Mouse (Mus musculus): ENCODE measurements around the gene Foxp2. TPM values are rescaled to one million over a fixed set of nuclear protein-coding genes. Genes with fewer than 3 reads are reported as not detected.
A peak's percentile ranks its signal among the peaks of the same experiment; 100 is the strongest.

Gene Foxp2
- under 1 TPM; 0.27 to 0.34 TPM for polyA plus RNA-seq (2017; shearing (Covaris generic))

DNA sequence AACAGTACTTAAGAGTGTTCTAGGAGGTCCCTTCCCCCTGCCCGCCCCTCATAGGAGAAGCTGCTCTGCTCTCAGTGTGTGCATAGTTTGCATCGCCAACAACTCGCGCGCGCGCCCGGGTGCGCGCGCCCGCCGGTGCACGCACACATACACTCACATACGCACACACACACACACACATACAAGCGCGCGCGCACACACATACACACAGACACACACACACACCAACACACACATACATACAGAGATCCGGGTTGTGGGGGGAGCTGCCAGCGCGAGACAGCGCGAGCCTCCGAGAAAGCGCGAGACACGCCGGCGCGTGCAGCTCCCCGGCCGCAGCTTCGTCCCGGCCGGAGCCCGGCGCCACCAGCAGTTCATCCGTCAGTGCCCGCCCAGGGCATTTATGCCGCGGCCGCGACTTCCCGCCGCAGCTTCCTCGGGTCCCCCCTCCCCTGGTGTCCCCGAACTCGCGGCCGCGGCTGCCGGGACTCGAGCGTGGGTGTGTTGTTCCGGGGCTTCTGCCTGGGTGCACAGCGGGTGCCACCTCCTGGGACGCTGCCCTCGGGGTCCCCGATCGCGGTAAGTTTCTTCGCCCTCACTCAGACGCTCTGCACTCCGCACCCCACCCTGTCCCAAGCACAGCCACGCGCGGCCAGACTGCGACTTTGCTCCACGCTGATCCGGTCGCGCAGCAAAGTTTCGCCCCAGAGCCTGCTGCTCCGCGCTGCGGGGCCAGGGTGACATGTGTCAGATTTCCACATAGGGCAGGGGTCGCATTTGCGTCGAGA, at the start of gene Foxp2:
Foxp2 (plus strand) TSS at position 167 of the 788 bp plus-strand sequence.
- ATAC-seq: peak; percentile 49

- no peak for ATAC-seq
Observed at GRCm38 (mm10) chr6:14885199-14885598, 15.9 kb upstream of the Foxp2 start.

DNA sequence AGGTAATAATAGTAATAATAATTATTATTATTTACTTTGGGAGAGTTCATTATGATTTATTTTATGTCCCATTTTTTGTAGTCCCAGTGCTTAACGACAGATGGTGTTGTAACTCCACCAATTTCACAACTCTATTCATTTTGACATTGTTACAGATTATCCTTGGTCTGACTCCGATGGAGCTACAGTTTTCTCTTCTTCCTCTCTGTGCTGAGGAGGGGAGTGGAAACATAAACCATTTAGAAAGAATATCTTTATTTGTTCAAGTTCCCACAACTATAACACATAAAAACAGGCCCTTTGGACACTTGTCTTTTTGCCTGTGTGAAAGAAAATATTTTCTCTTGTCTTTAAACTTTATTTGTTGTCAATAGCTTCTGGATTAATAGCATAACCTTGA, 4.1 kb upstream of the Foxp2 start:
- ATAC-seq: no peak

- ATAC-seq: no peak
Observed at GRCm38 (mm10) chr6:14898096-14898855, 2.9 kb upstream of the Foxp2 start.

DNA sequence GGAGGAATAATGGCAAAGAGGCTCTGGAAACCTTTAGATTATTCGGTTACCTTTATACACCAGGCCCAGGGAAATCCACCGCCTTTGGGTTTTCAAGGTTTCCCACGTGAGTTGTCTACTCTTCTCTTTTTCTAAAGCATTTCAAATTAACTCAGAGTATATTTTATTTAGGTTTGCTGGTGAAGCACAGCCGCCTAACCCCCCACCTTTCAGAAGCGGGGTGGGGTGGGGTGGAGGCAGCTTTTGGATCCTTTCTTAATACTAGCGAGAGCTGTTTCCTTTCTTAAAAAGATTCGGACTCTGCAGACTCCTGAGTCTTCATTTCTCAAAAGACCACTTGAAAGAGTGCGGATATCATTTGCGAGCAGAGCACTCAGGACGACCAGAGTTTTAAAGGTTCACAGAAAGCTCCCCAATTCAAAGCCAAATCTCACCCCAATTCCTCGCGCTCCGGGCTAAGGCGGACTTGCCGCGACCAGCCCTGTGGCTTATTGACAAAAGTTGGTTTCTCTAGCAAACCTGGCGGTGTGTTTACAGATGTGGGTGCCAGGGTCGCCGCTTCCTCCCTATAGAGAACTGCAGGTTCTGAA, 2.0 kb upstream of the Foxp2 start:
- ATAC-seq: no peak

DNA sequence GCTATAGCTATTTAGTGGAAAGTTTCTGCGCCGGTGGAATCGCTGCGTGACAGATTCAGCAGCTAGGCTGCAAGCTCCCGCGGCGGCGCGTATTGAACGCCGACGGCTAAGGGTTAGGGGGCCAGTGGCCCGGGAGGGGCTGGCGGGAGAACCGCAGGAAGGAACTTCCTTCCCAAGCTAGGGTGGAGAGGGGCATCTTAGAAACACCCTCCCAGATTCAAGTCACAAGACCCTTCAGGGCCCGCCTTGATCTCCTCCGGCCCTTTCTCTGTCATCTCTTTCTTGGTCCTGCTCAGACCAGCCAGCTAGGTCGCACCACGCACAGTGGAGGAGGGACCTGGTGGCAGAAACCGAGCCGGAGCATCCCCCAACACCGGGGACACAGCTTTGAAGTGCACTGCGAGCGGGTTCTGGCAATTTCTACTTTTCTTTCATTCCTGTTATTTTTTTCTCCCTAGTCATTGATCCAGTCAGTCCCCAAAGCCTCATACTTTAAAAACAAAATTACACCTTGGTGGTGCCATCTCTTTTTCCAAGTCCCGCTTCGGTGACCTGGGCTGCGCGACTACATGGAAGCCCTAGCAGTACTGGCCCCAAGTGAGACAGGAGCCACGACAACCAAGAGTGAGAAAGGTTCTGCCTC, 1.1 kb upstream of the Foxp2 start:
- ATAC-seq: no peak

DNA sequence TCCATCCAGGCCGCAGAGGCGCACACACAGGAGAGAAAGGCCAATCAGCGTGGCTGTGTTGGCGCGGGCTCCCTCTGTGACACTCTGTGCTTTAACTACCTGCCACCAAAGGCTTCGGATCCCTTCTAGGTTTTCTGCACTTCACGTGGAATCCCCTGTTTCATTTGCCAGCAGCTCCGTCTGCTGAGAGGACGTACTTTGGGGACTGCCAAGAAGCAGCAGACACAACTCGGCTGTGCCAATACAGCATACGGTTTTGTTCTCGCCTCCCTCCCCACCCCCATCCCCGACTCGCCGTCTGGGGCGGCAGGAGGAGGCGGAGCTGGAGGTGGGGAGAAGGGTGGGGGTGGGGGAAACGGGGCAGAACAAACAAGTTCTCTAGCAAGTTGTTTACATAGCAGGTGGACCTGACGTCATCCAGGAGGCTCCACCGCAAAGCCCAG, 549 bp upstream of the Foxp2 start:
- peak; percentile 43 for ATAC-seq

DNA sequence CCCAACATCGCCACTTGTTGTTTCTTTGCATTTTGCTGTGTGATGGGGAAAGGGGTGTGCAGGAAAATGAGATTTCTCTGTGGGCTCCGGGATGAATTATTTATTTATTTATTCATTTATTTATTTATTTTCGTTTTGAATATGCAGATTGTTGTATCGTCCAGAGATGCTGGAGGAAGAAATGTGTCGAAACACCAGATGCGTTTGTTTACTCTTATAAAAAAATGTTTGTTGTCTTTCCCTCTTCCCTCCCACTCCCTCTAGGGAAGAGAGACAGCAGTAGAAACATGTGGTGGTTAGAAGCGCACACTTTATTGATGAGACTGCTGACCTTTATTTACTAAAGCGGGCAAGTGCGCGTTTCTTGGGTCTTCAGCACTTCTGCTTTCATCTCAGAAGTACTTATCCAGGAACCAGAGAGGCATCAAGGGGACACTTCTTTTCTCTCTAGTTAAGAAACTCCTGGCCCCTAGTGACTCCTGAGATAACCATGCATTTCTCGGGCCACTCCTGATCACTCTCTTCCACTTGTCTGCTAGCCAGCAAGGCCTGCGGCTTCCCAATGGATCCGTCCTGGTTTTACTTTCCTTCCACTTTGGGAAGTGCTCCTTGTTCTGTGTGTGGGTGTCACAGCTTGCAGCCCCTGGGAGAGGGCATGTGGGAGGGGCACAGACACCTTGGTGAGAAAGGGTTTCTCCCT, 972 bp downstream of the Foxp2 start:
- no peak for ATAC-seq

DNA sequence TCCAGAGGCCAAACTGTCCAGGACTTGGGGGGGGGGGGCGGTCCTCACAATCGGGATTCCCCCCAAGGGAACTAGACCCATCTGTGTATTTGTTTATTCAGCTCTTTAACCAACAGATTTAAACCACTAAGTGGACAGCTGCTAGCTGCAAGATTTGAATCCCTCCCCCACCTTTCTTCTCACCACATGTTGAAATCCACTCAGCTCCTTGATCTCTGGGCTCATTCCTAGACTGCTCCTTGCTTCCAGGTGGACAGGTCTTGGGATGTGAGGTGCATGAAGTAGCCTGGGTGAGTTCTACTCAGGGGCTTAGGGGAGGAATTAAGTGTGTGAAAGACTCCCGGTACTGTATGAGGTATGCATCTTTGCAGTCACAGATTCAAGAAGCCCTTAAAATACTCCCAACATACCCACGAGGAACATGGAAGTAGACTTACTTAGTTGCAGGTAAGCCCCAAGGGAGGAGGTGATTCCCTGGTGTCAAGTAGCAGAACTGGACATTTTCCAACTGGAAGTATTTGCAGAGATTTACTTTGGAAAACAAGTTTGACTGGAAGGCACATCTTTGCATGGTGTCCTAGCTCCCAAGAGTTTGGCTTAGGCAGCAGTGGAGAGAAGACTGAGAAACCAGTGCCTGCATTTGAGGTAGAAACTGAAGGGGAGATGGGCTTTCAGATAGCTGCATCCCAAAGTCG, 2.3 kb downstream of the Foxp2 start:
- ATAC-seq: no peak

DNA sequence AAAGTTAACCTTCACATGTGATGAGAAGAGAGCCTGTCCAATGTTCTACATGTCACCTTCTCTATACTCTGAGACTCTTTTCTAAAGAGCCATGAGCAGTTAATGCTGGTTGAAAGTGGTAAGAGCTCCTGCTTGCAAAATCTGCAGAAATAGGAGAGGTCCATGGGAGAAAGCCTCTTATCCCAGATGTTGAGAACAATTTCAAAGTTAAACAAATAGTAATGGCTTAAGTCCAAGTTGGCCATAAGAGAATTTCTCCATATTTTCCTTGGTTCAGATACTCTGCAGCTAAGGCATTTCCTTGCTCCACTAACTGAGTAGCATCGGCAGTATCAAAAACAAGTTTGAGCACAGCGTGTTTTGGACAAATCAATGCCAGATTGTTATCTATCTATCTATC, 13.9 kb downstream of the Foxp2 start:
- ATAC-seq: no peak

DNA sequence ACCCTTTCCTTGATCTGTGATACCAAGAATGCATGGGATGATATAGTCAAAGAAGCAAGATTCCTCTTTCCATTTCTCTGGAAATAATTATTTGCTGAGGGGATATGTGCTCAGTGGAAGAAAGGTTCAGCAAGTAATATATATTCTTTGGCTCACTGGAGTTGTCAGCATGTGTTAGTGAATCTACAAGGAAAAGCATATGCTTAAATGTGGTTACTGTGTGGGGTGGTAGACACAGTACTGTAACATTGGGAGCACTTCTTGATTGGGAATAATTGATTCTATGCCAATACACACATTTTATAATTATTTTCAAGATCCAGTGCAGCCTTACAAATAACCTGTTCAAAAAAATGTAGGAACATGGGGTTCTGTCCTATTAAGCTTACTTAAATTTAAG, 21.6 kb downstream of the Foxp2 start:
- no peak for ATAC-seq

DNA sequence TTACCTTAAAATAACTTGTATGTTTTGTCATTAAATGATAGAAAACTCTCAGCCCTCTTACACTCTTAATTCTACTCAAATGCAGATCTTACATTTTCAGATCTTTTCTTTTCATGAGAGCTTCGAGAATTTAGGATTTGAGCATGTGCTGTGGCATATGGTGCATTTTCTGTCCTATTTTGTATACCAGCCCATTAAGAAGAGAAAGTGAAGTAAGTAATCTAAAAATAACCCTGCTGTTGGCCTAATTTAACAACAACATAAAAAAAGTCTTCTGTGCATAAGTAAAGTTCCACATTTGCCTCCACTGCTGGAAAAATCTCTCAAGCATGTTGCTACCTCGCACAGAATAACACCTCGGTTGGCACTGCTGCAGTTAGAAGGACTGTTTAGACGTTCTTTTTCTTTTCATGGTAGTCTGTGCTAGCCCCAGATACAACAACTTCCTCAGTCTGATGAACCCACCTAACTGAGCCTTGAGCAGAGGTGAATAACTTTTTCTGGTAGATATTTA, 23.9 kb downstream of the Foxp2 start:
- ATAC-seq: no peak

DNA sequence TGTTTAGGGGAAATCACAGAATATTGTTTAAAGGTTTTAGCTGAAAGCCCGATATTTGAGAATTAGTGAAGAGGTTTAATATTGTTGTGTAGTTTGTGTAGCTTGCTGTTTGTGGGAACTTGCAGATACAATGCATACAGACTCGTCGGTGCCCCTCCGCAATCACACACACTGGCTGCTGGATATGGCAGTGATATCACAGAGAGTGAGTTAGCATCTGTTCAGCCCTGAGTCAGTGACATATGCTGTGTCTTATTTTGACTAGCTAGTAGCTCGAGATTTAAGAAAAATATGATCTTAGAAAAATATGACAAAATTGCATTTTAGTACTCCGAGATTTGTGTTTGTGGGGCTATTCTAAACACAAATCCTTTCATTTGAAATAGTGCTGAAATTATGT, 49.9 kb downstream of the Foxp2 start:
- no peak for ATAC-seq

DNA sequence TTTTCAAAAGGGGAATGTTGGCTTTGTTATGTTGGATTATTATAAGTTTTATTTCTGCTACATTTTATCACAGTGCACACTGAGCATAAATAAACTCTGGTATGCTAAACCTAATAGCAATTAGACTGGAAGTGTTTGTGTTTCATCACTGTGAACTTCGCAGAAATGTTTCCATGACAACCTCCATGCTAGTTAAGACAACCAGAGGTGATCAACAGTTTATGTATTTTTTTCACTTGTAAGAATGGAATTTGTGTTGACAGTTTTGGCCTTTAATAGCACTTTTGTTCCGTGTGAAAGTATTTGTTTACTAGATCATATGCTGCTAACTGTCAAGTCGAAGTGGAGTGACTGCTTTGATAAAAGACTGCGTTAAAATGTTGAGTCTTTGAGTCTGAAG, 51.6 kb downstream of the Foxp2 start:
- ATAC-seq: no peak

DNA sequence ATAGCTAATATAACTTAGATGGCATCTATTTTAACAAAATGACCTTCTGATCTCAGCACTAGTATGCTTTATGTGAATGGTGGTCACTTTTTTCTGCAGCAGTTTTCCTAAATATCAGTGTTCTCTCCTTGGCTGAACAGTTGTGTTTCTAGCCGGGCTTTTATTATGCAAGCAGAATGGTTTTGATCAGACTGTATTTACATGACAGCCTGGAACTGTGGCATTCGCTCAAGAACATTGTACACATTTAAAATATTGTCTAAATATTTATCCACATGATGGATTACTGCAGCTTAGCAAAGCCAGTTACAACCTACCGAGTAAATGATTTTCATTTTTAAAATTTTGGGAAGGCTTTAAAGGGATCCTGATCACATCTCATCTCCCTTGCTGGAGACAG, 75.9 kb downstream of the Foxp2 start:
- no peak for ATAC-seq

- no peak for ATAC-seq
Observed at GRCm38 (mm10) chr6:14978201-14978600, 77.1 kb downstream of the Foxp2 start.

GRCm38 (mm10) chr6:15008113-15008512, 107.0 kb downstream of the Foxp2 start:
- ATAC-seq: no peak

DNA sequence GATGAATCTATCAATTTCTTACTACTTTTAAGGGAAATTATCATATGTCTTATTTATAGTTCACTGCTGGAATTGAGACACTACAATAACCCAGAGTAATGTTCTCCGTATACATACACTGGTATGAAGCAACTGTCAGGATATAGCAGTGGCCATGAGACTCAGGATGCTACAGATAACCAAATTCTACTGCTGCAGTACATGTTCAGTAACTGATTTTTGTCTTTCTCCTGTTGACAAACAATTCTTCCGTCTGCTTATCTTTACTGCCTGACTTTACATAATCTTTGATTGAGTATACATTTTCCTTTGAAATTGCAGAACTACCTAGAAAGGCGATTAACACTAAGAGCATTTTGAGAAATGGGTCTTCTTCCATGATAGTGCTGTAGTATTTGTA, 127.3 kb downstream of the Foxp2 start:
- ATAC-seq: no peak

- ATAC-seq: no peak
Observed at GRCm38 (mm10) chr6:15029446-15030125, 128.4 kb downstream of the Foxp2 start.

- ATAC-seq: no peak
Observed at GRCm38 (mm10) chr6:15063246-15063645, 162.1 kb downstream of the Foxp2 start.

DNA sequence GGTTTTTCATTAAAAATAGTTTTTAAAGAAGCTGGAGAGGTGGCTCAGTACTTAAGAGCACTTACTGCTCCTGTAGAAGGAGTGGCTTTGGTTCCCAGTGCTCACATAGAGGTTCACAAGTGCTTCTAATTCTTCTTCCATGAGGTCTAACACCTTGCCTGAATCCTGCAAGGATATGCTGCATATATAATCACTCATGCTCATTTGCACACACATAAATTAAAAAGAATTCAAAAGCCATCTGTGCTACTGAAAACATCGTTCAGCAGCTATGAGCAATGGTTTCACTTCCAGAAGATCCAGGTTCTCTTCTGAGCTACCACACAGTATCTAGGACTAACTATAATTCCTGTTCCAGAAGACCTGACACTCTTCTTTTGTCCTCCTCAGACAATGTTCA, 200.4 kb downstream of the Foxp2 start:
- ATAC-seq: no peak

Measured in CD4-positive, CD25-positive, alpha-beta regulatory T cell, adult 4 months (primary cell).